Mouse (Mus musculus): ENCODE results near the gene Gp1bb.

Gene Gp1bb

GRCm38 (mm10) chr16:18601447-18601846 lies 20.8 kb downstream of the Gp1bb start:
- DNase-seq (ENCODE audit: low spot score): no peak

GRCm38 (mm10) chr16:18598006-18598405 lies 24.2 kb downstream of the Gp1bb start:
- DNase-seq (ENCODE audit: low spot score): no peak

GRCm38 (mm10) chr16:18596255-18596654 lies 25.9 kb downstream of the Gp1bb start:
- no peak for DNase-seq (ENCODE audit: low spot score)

GRCm38 (mm10) chr16:18593930-18594329 lies 28.3 kb downstream of the Gp1bb start:
- no peak for DNase-seq (ENCODE audit: low spot score)

GRCm38 (mm10) chr16:18591047-18592018 lies 30.9 kb downstream of the Gp1bb start:
- no peak for DNase-seq (ENCODE audit: low spot score)

- DNase-seq (ENCODE audit: low spot score): peak; percentile 37
These were observed 32.1 kb downstream of the Gp1bb start, which contains the start of gene Tbx1 for GRCm38 (mm10) chr16:18589804-18590790. Gene Tbx1, minus strand, starts transcription at chr16:18590671.

GRCm38 (mm10) chr16:18589080-18589621 lies 33.1 kb downstream of the Gp1bb start:
- no peak for DNase-seq (ENCODE audit: low spot score)

- DNase-seq (ENCODE audit: low spot score): no peak
These were observed 33.5 kb downstream of the Gp1bb start for GRCm38 (mm10) chr16:18588738-18589055.

- no peak for DNase-seq (ENCODE audit: low spot score)
These were observed 34.1 kb downstream of the Gp1bb start for GRCm38 (mm10) chr16:18587847-18588737.

- no peak for DNase-seq (ENCODE audit: low spot score)
These were observed 35.2 kb downstream of the Gp1bb start for GRCm38 (mm10) chr16:18586906-18587546.

GRCm38 (mm10) chr16:18586076-18586905 lies 35.9 kb downstream of the Gp1bb start:
- no peak for DNase-seq (ENCODE audit: low spot score)

- DNase-seq (ENCODE audit: low spot score): no peak
These were observed 36.5 kb downstream of the Gp1bb start for GRCm38 (mm10) chr16:18585676-18586075.

- DNase-seq (ENCODE audit: low spot score): no peak
These were observed 37.2 kb downstream of the Gp1bb start for GRCm38 (mm10) chr16:18584901-18585510.

- DNase-seq (ENCODE audit: low spot score): no peak
These were observed 38.4 kb downstream of the Gp1bb start for GRCm38 (mm10) chr16:18583673-18584357.

GRCm38 (mm10) chr16:18583169-18583568 lies 39.0 kb downstream of the Gp1bb start:
- DNase-seq (ENCODE audit: low spot score): no peak

GRCm38 (mm10) chr16:18582426-18583148 lies 39.6 kb downstream of the Gp1bb start:
- DNase-seq (ENCODE audit: low spot score): no peak

- DNase-seq (ENCODE audit: low spot score): no peak
These were observed 40.5 kb downstream of the Gp1bb start for GRCm38 (mm10) chr16:18581623-18582205.

Data from T-cell, adult 2 months (primary cell).